Mouse (Mus musculus) MEL (cell line): ENCODE results near the gene Hgd. TPM values are rescaled to one million over a fixed set of nuclear protein-coding genes. Genes with fewer than 3 reads are reported as not detected.

ENCODE experiments used
- DNase-seq: peaks from one replicate; pipeline ENCODE4 v3.0.0; 2011; ENCODE audit warnings: low read depth, low spot score
- H3K27ac ChIP-seq: 2 replicates; pipeline ENCODE4 v1.5.1; 2012; ENCODE audit warnings: low read depth, mild to moderate bottlenecking, control low read depth, low read length, moderate library complexity; ENCODE audit not compliant: control insufficient read depth
- H3K27me3 ChIP-seq, 2 experiments: fragments of 150-350 bp in 1 of 2; sonication (generic) in 1 of 2; 2 replicates each; pipeline ENCODE4 v1.6.1; 2012; ENCODE audit warnings: low read length in 2 of 2, mild to moderate bottlenecking in 2 of 2, improper control_type of control experiment in 1 of 2, moderate library complexity in 1 of 2; ENCODE audit not compliant: insufficient read depth in 2 of 2, control insufficient read depth in 1 of 2
- H3K36me3 ChIP-seq, 2 experiments: 2 replicates each; pipeline ENCODE4 v1.6.1; 2012 to 2014; ENCODE audit warnings: low read length in 2 of 2, improper control_type of control experiment in 1 of 2, inconsistent platforms in 1 of 2, mild to moderate bottlenecking in 1 of 2; ENCODE audit not compliant: insufficient read depth in 2 of 2, control insufficient read depth in 1 of 2
- H3K4me1 ChIP-seq, 2 experiments: fragments of 150-350 bp in 1 of 2; sonication (generic) in 1 of 2; 2 replicates each; pipeline ENCODE4 v1.6.1; 2012; ENCODE audit warnings: low read length in 2 of 2, improper control_type of control experiment in 1 of 2, mild to moderate bottlenecking in 1 of 2; ENCODE audit not compliant: insufficient read depth in 2 of 2, control insufficient read depth in 1 of 2
- H3K4me3 ChIP-seq, 2 experiments: fragments of 150-350 bp in 1 of 2; sonication (generic) in 1 of 2; 2 replicates each; pipeline ENCODE4 v1.5.1; 2012; ENCODE audit warnings: low read depth in 2 of 2, low read length in 2 of 2, mild to moderate bottlenecking in 2 of 2, moderate library complexity in 2 of 2, control low read depth in 1 of 2, improper control_type of control experiment in 1 of 2; ENCODE audit not compliant: control insufficient read depth in 1 of 2, insufficient read depth in 1 of 2
- H3K79me2 ChIP-seq: 2 replicates; pipeline ENCODE4 v1.6.1; 2012; ENCODE audit warnings: mild to moderate bottlenecking, low read length, moderate library complexity; ENCODE audit not compliant: control insufficient read depth, poor library complexity, insufficient read depth
- H3K9ac ChIP-seq: 2 replicates; pipeline ENCODE4 v1.6.1; 2012; ENCODE audit warnings: low read depth, mild to moderate bottlenecking, control low read depth, low read length, moderate library complexity; ENCODE audit not compliant: control insufficient read depth, poor library complexity, severe bottlenecking
- H3K9me3 ChIP-seq: fragments of 150-350 bp; sonication (generic); replicated peaks from 2 replicates; pipeline ENCODE4 v1.6.1; 2012; ENCODE audit warnings: mild to moderate bottlenecking, low read length, improper control_type of control experiment, moderate library complexity; ENCODE audit not compliant: insufficient read depth
- CHD2 ChIP-seq: IDR thresholded peaks from 2 replicates; pipeline ENCODE4 v1.6.1; 2011; ENCODE audit warnings: low read length, improper control_type of control experiment
- EP300 ChIP-seq, 2 experiments: IDR thresholded peaks; 2 replicates each; pipeline ENCODE4 v1.6.1; 2011; ENCODE audit warnings: improper control_type of control experiment in 2 of 2, low read length in 2 of 2, low read depth in 1 of 2, mild to moderate bottlenecking in 1 of 2
- ETS1 ChIP-seq: IDR thresholded peaks from 2 replicates; pipeline ENCODE4 v1.6.1; 2012; ENCODE audit warnings: low read depth, mild to moderate bottlenecking, inconsistent platforms, low read length, improper control_type of control experiment, moderate library complexity
- GATA1 ChIP-seq: IDR thresholded peaks from 2 replicates; pipeline ENCODE4 v1.6.1; 2011; ENCODE audit warnings: low read depth, low read length, improper control_type of control experiment
- HCFC1 ChIP-seq: IDR thresholded peaks from 2 replicates; pipeline ENCODE4 v1.6.1; 2012; ENCODE audit warnings: low read depth, mild to moderate bottlenecking, inconsistent platforms, low read length, improper control_type of control experiment, moderate library complexity
- KAT2A ChIP-seq: conservative IDR thresholded peaks from 2 replicates; pipeline ENCODE4 v1.6.1; 2012; ENCODE audit warnings: low read depth, low read length, improper control_type of control experiment, inconsistent platforms
- MAFK ChIP-seq: IDR thresholded peaks from 2 replicates; pipeline ENCODE4 v1.6.1; 2011; ENCODE audit warnings: low read depth, mild to moderate bottlenecking, low read length, improper control_type of control experiment, borderline replicate concordance
- MYC ChIP-seq: IDR thresholded peaks from 2 replicates; pipeline ENCODE4 v1.6.1; 2011; ENCODE audit warnings: low read depth, mild to moderate bottlenecking, low read length, improper control_type of control experiment, moderate library complexity
- NELFE ChIP-seq: IDR thresholded peaks from 2 replicates; pipeline ENCODE4 v1.6.1; 2011; ENCODE audit warnings: low read depth, low read length, improper control_type of control experiment
- NRF1 ChIP-seq: IDR thresholded peaks from 2 replicates; pipeline ENCODE4 v1.6.1; 2014; ENCODE audit warnings: low read depth, mild to moderate bottlenecking, inconsistent platforms, low read length, improper control_type of control experiment, moderate library complexity; ENCODE audit not compliant: poor library complexity, insufficient read depth, severe bottlenecking
- POLR2A ChIP-seq, 2 experiments: IDR thresholded peaks; 2 replicates each; pipeline ENCODE4 v1.6.1; 2011 to 2012; ENCODE audit warnings: low read length in 2 of 2, mild to moderate bottlenecking in 2 of 2, control low read depth in 1 of 2, improper control_type of control experiment in 1 of 2, low read depth in 1 of 2, moderate library complexity in 1 of 2; ENCODE audit not compliant: control insufficient read depth in 1 of 2, insufficient read depth in 1 of 2, poor library complexity in 1 of 2
- POLR2AphosphoS2 ChIP-seq: IDR thresholded peaks from 2 replicates; pipeline ENCODE4 v1.6.1; 2011; ENCODE audit warnings: low read length, improper control_type of control experiment
- POLR2AphosphoS5 ChIP-seq: IDR thresholded peaks from 2 replicates; pipeline ENCODE4 v1.6.1; 2012; ENCODE audit warnings: low read depth, borderline replicate concordance, mild to moderate bottlenecking, inconsistent platforms, low read length, moderate library complexity, mixed read lengths
- RCOR1 ChIP-seq: IDR thresholded peaks from 2 replicates; pipeline ENCODE4 v1.6.1; 2012; ENCODE audit warnings: low read depth, mild to moderate bottlenecking, inconsistent platforms, low read length, improper control_type of control experiment
- SIN3A ChIP-seq: IDR thresholded peaks from 2 replicates; pipeline ENCODE4 v1.6.1; 2012; ENCODE audit warnings: low read length, improper control_type of control experiment, inconsistent platforms
- TAL1 ChIP-seq: IDR thresholded peaks from 2 replicates; pipeline ENCODE4 v1.6.1; 2012; ENCODE audit warnings: mild to moderate bottlenecking, inconsistent platforms, low read length, moderate library complexity, mixed read lengths
- TBP ChIP-seq: IDR thresholded peaks from 2 replicates; pipeline ENCODE4 v1.8.0; 2011; ENCODE audit warnings: low read depth, low read length, improper control_type of control experiment
- USF1 ChIP-seq: IDR thresholded peaks from 2 replicates; pipeline ENCODE4 v1.6.1; 2014; ENCODE audit warnings: low read depth, mild to moderate bottlenecking, inconsistent platforms, low read length, improper control_type of control experiment, moderate library complexity
- ZC3H11A ChIP-seq: IDR thresholded peaks from 2 replicates; pipeline ENCODE4 v1.6.1; 2012; ENCODE audit warnings: low read depth, mild to moderate bottlenecking, inconsistent platforms, low read length, improper control_type of control experiment
- ZKSCAN1 ChIP-seq: IDR thresholded peaks from 2 replicates; pipeline ENCODE4 v1.6.1; 2012; ENCODE audit warnings: low read depth, mild to moderate bottlenecking, inconsistent platforms, low read length, improper control_type of control experiment, moderate library complexity
- ZMIZ1 ChIP-seq: IDR thresholded peaks from 2 replicates; pipeline ENCODE4 v1.6.1; 2012; ENCODE audit warnings: low read depth, mild to moderate bottlenecking, inconsistent platforms, low read length, improper control_type of control experiment, moderate library complexity
- polyA plus RNA-seq, 2 experiments: library from polyadenylated mRNA; stranded (reverse) in 1 of 2; unstranded in 1 of 2; fragments of >175 nt in 1 of 2; fragments of >200 nt in 1 of 2; gene quantifications; 2 replicates each; pipeline versions ENCODE4 v1.2.1 to v1.2.4; 2012; ENCODE audit warnings: low replicate concordance in 2 of 2, low read depth in 1 of 2; ENCODE audit not compliant: insufficient read length in 2 of 2, insufficient read depth in 1 of 2, missing spikeins in 1 of 2
- total RNA-seq: library from RNA; depleted of rRNA; stranded (reverse); fragments of 300-350 nt; gene quantifications from 2 replicates; pipeline ENCODE4 v1.2.3, GENCODE M21; 2012

Gene Hgd
- total and polyA plus RNA-seq, 3 experiments, result not detected

DNA sequence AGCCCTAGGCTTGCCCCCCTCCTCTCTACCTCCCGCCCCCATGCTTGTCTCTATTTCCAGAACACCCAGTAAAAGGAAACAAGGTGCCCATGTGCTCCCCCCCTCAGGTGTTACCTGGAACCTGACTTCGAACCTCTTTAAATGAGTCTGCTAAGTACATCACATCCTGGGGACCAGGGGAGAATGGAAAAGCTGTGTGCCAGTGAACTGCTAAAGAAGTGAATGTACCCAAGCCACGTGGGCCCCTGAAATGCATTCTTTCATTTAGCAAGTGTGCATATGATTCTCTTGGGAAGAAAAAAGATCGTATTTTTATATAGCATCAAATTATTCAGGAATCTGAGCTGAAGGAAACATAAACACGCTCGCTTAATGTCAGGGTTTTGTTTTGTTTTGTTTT, 3.8 kb downstream of the Hgd start:
- DNase-seq, result no peak
- Histone ChIP-seq H3K4me3 (no peak overlapping the region), H3K9ac (no peak overlapping the region)

DNA sequence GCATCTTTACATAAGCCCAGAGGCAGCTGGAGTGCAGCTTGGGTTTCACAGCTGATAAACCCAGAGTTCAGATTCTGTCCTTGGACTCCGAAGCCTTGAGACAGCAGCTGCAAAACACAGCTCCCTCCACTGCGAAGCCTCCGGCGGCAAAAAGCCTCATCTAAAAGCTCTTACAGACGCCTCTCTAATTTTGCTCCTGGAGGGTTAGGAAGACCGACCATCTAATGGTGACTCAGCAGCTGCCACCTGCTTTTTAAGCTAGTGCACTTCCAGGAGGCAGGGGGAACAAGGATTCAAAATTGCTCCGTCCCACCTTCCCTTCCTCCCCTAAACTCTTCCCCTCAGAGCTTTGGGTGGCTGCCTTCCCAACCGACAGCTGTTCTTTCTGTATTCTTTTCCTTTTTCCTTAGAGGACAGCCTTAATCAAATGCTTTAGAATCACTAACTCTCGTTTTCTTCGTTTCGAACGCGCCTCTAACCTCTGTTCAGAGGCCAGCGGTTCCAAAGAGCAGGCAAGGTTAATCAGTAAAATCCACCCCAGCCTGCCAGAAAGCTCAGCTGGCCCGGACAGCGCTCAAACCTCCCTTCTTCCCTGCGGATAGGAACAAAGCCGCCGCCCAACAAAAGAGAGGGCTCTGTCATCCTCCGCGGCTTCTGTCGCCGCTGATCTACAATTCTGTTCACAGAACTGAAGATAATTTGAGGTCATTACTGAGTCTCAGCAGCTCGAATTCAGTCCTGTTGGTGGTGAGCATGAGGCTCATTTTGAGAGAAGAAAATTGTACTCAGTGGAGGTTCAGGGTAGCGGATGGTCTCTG, 4.5 kb downstream of the Hgd start:
- no peak overlapping the region for H3K27ac ChIP-seq
- no peaks in the 10 kb centered on the region for H3K36me3 ChIP-seq
- H3K79me2 ChIP-seq, result no peaks in the 10 kb centered on the region
- H3K4me1 ChIP-seq, result no peaks in the 10 kb centered on the region
- H3K9me3 ChIP-seq, result no peaks in the 10 kb centered on the region
- DNase-seq, result no peak
- H3K4me3 ChIP-seq, result no peak overlapping the region
- no peaks in the 10 kb centered on the region for H3K27me3 ChIP-seq
- no peak overlapping the region for H3K9ac ChIP-seq
- TF ChIP-seq USF1 (no peak), MYC (no peak), TAL1 (no peak), ZKSCAN1 (no peak), MAFK (no peak), ZMIZ1 (no peak), CHD2 (no peak), HCFC1 (no peak), GATA1 (no peak), NELFE (no peak), NRF1 (no peak), ETS1 (no peak), SIN3A (no peak), EP300 (IDR thresholded peaks at IDR 0.05; ENCODE audit: low read depth in 1 of 2, low read length in 2 of 2) (no peak), POLR2AphosphoS5 (no peak)

More for the DNA sequence above, 3.8 kb downstream of the Hgd start:
- no peaks in the 10 kb centered on the region for H3K4me1 ChIP-seq
- H3K79me2 ChIP-seq, result no peaks in the 10 kb centered on the region
- no peaks in the 10 kb centered on the region for H3K27me3 ChIP-seq
- no peaks in the 10 kb centered on the region for H3K36me3 ChIP-seq
- no peaks in the 10 kb centered on the region for H3K9me3 ChIP-seq
- TF ChIP-seq ZC3H11A, result no peak
- no peak for TF ChIP-seq POLR2AphosphoS2
- no peak for TF ChIP-seq KAT2A
- no peak for TF ChIP-seq RCOR1
- TF ChIP-seq TBP, result no peak
- no peak for TF ChIP-seq USF1
- TF ChIP-seq POLR2A (IDR thresholded peaks at IDR 0.05; ENCODE audit: control insufficient read depth in 1 of 2, insufficient read depth in 1 of 2, low read depth in 1 of 2, low read length in 2 of 2, poor library complexity in 1 of 2), result no peak
- no peak overlapping the region for H3K27ac ChIP-seq
